Mouse (Mus musculus) cerebellum, adult 2 months (tissue): Measurements from ENCODE around the gene Tmigd1. TPM values are rescaled to one million over a fixed set of nuclear protein-coding genes. Genes with fewer than 3 reads are reported as not detected.

ENCODE experiments used
- DNase-seq, 2 experiments: peaks; one replicate each; pipeline ENCODE4 v3.0.0; 2021
- H3K27ac ChIP-seq: fragments of 200-500 bp; 2 replicates; pipeline ENCODE4 v1.5.1; 2012; ENCODE audit warnings: low read length, control low read depth, inconsistent platforms; ENCODE audit not compliant: insufficient read depth
- H3K27me3 ChIP-seq: fragments of 200-500 bp; 2 replicates; pipeline ENCODE4 v1.6.1; 2012; ENCODE audit warnings: inconsistent platforms, mild to moderate bottlenecking, low read length, moderate library complexity; ENCODE audit not compliant: control insufficient read depth, insufficient read depth
- H3K4me1 ChIP-seq: fragments of 200-500 bp; 2 replicates; pipeline ENCODE4 v1.6.1; 2011; ENCODE audit warnings: low read length; ENCODE audit not compliant: control insufficient read depth, insufficient read depth
- H3K4me3 ChIP-seq: fragments of 200-500 bp; replicated peaks from 2 replicates; pipeline ENCODE3; 2011; ENCODE audit warnings: mild to moderate bottlenecking, low read depth, low read length, control low read depth; ENCODE audit not compliant: insufficient read depth
- CTCF ChIP-seq: fragments of 200-500 bp; IDR thresholded peaks from 2 replicates; pipeline ENCODE4 v1.5.1; 2011; ENCODE audit warnings: low read depth, mild to moderate bottlenecking, control low read depth, low read length, moderate library complexity, borderline replicate concordance; ENCODE audit not compliant: insufficient read depth
- POLR2A ChIP-seq: fragments of 200-500 bp; IDR thresholded peaks from 2 replicates; pipeline ENCODE4 v1.6.1; 2011; ENCODE audit warnings: low read length, control low read depth, borderline replicate concordance; ENCODE audit not compliant: insufficient read depth
- WGBS: fragments of 180-500 bp; shearing (Covaris S2); methylation state at CpG from one replicate; pipeline ENCODE4 v1.1.7; 2018; 5-methylcytosine and 5-hydroxymethylcytosine counted together
- polyA plus RNA-seq: library from polyadenylated mRNA; depleted of rRNA; stranded (reverse); fragments of >200 nt; gene quantifications from 2 replicates; pipeline ENCODE4 v1.2.3, GENCODE M21; 2012; rRNA removed

Tmigd1 gene
- 0.33 TPM in 1 of 2 replicates, not detected in the other for polyA plus RNA-seq

- Histone ChIP-seq H3K27me3 (no peaks in the 10 kb centered on the region), H3K27ac (no peak within 1 kb of the TSS), H3K4me3 (no peak within 1 kb of the TSS), H3K4me1 (no peaks in the 10 kb centered on the region)
- TF ChIP-seq POLR2A (no peak), CTCF (no peak)
- no peak for DNase-seq
- WGBS, result 64% methylated on average over 7 of the region's 7 CpGs
These were observed at the start of gene Tmigd1 for GRCm38 (mm10) chr11:76901579-76902361. TSS of gene Tmigd1 (plus strand) at chr11:76902159.

- 60% methylated on average over 17 of the region's 17 CpGs for WGBS
- Histone ChIP-seq H3K27ac (no peak overlapping the region), H3K4me3 (no peak overlapping the region), H3K27me3 (no peaks in the 10 kb centered on the region), H3K4me1 (peaks cover 5% of the 10 kb centered on the region)
- no peak for TF ChIP-seq CTCF
- no peak for TF ChIP-seq POLR2A
- DNase-seq, result no peak
These were observed 47.3 kb upstream of the Tmigd1 start for GRCm38 (mm10) chr11:76854475-76855341.

GRCm38 (mm10) chr11:76856601-76857000 lies 45.4 kb upstream of the Tmigd1 start:
- no peak for TF ChIP-seq POLR2A
- no peak for TF ChIP-seq CTCF
- Histone ChIP-seq H3K4me1 (peaks cover 14% of the 10 kb centered on the region), H3K4me3 (no peak overlapping the region), H3K27ac (0 out of 2 replicates have a peak overlapping the region, but pooled peaks have one; percentile 18), H3K27me3 (no peaks in the 10 kb centered on the region)
- WGBS, result 85% methylated on average over 2 of the region's 2 CpGs
- no peak for DNase-seq

GRCm38 (mm10) chr11:76857111-76857510 lies 44.8 kb upstream of the Tmigd1 start:
- peak; percentile 58 to 83 for DNase-seq
- WGBS, result 6% methylated on average over 7 of the region's 7 CpGs
- no peaks in the 10 kb centered on the region for H3K27me3 ChIP-seq
- no peak overlapping the region for H3K4me3 ChIP-seq
- H3K27ac ChIP-seq, result peak overlapping the region; percentile 41
- TF ChIP-seq POLR2A, result no peak
- TF ChIP-seq CTCF, result no peak; the same call in 1 of the 2 replicates
- H3K4me1 ChIP-seq, result peaks cover 18% of the 10 kb centered on the region

- 86% methylated on average over 5 of the region's 5 CpGs for WGBS
- Histone ChIP-seq H3K27me3 (no peaks in the 10 kb centered on the region), H3K4me3 (no peak overlapping the region), H3K27ac (no peak overlapping the region), H3K4me1 (peaks cover 18% of the 10 kb centered on the region)
- no peak for DNase-seq
- no peak for TF ChIP-seq CTCF
- no peak for TF ChIP-seq POLR2A
These were observed 43.2 kb upstream of the Tmigd1 start for GRCm38 (mm10) chr11:76858781-76859180.

GRCm38 (mm10) chr11:76859261-76859660 lies 42.7 kb upstream of the Tmigd1 start:
- 88% methylated on average over 5 of the region's 5 CpGs for WGBS
- peaks cover 18% of the 10 kb centered on the region for H3K4me1 ChIP-seq
- H3K4me3 ChIP-seq, result no peak overlapping the region
- TF ChIP-seq POLR2A (no peak), CTCF (no peak)
- H3K27me3 ChIP-seq, result no peaks in the 10 kb centered on the region
- DNase-seq, result no peak
- no peak overlapping the region for H3K27ac ChIP-seq

- DNase-seq, result peak; percentile 62 to 87
- Histone ChIP-seq H3K4me1 (peaks cover 18% of the 10 kb centered on the region), H3K27ac (no peak overlapping the region), H3K27me3 (no peaks in the 10 kb centered on the region), H3K4me3 (no peak overlapping the region)
- WGBS, result 8% methylated on average over 3 of the region's 3 CpGs
- no peak for TF ChIP-seq POLR2A
- no peak for TF ChIP-seq CTCF
These were observed 40.8 kb upstream of the Tmigd1 start for GRCm38 (mm10) chr11:76861185-76861584.
